Mouse (Mus musculus) T-cell, adult 2 months (primary cell): Measurements from ENCODE around the gene Poglut1.

Source experiments
- DNase-seq: peaks from one replicate; pipeline ENCODE4 v3.0.0; 2022; ENCODE audit warnings: low spot score

Gene Poglut1

GRCm38 (mm10) chr16:38549479-38550396, at the start of gene Poglut1:
TSS of gene Poglut1 (minus strand) at chr16:38550258.
- peak; percentile 77 for DNase-seq

GRCm38 (mm10) chr16:38598986-38599680, 49.1 kb upstream of the Poglut1 start:
- no peak for DNase-seq

- no peak for DNase-seq
Measured at GRCm38 (mm10) chr16:38596651-38597050, 46.6 kb upstream of the Poglut1 start.

- no peak for DNase-seq
Measured at GRCm38 (mm10) chr16:38596099-38596498, 46.0 kb upstream of the Poglut1 start.

- no peak for DNase-seq
Measured at GRCm38 (mm10) chr16:38594435-38594834, 44.4 kb upstream of the Poglut1 start.

GRCm38 (mm10) chr16:38592946-38593345, 42.9 kb upstream of the Poglut1 start:
- DNase-seq, result no peak

- DNase-seq, result no peak
Measured at GRCm38 (mm10) chr16:38592026-38592678, 42.1 kb upstream of the Poglut1 start.

GRCm38 (mm10) chr16:38591506-38591905, 41.4 kb upstream of the Poglut1 start:
- no peak for DNase-seq

- no peak for DNase-seq
Measured at GRCm38 (mm10) chr16:38587572-38587971, 37.5 kb upstream of the Poglut1 start.

GRCm38 (mm10) chr16:38587163-38587562, 37.1 kb upstream of the Poglut1 start:
- DNase-seq, result no peak

- no peak for DNase-seq
Measured at GRCm38 (mm10) chr16:38585186-38585585, 35.1 kb upstream of the Poglut1 start.

- DNase-seq, result no peak
Measured at GRCm38 (mm10) chr16:38584761-38585160, 34.7 kb upstream of the Poglut1 start.

- DNase-seq, result no peak
Measured at GRCm38 (mm10) chr16:38571481-38571880, 21.4 kb upstream of the Poglut1 start.

GRCm38 (mm10) chr16:38568192-38568591, 18.1 kb upstream of the Poglut1 start:
- DNase-seq, result no peak

GRCm38 (mm10) chr16:38563516-38563915, 13.5 kb upstream of the Poglut1 start:
- DNase-seq, result no peak

- no peak for DNase-seq
Measured at GRCm38 (mm10) chr16:38562968-38563327, 12.9 kb upstream of the Poglut1 start.

GRCm38 (mm10) chr16:38562131-38562967, 12.3 kb upstream of the Poglut1 start:
- DNase-seq, result peak; percentile 95

- DNase-seq, result no peak
Measured at GRCm38 (mm10) chr16:38558221-38558748, 8.2 kb upstream of the Poglut1 start, which contains the start of gene Tmem39a. TSS of gene Tmem39a (plus strand) at chr16:38558698.

- DNase-seq, result no peak
Measured at GRCm38 (mm10) chr16:38555988-38556387, 5.9 kb upstream of the Poglut1 start.

- DNase-seq, result no peak
Measured at GRCm38 (mm10) chr16:38548000-38548399, 2.1 kb downstream of the Poglut1 start.

- DNase-seq, result no peak
Measured at GRCm38 (mm10) chr16:38538716-38539380, 11.2 kb downstream of the Poglut1 start.
